Mouse (Mus musculus) forelimb bud, embryonic 11.5 days (tissue): ENCODE data around the gene Lgals7.
"Not testable (repeated sequence)": the region's sequence is repeated elsewhere in the genome, so short reads cannot be mapped to it uniquely, and the experiment has no call there.

ENCODE experiments used
- DNase-seq: peaks from one replicate; pipeline ENCODE4 v3.0.0-alpha.2; 2012; ENCODE audit warnings: low read depth, low spot score

Gene Lgals7

DNA sequence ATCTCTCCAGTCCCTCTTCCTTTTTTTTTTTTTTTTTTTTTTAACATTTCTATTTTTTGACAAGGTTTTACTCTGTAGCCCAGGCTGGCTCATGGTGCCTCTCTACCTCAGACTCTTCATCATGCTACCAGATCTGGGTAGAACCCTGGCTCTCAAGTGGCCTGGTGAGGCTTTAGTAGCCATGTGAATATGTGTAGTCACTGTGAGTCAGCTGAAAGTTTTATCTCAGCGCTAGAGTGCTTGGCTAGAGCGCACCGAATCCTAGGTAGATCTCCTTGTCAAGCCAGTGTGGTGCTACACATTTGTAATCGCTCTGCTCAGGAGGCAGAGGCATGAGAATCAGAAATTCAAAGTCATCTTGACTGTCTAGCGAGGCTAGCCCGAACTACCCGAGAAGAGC, 13.5 kb downstream of the Lgals7 start:
- DNase-seq: no peak

GRCm38 (mm10) chr7:28877856-28878255, 14.2 kb downstream of the Lgals7 start:
- DNase-seq: no peak

DNA sequence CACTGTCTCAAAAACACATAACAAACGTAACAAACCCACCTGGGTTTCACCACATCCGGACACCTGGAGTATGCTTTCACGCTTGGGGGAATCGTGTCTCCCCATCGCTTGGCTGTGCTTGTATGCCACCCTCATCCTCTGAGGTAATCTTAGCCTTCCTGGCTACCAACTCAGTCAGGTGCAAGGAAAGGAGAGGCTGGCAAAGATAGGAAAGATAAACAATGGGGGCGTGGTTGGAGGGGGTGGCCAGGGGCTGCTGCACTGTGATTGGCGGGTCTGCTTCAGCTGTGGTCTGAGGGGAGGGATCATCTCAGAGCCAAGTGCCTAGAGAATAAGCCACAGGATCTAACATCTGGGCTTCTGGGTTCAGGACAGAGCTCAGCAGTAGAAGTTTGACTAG, 16.0 kb downstream of the Lgals7 start:
- DNase-seq: no peak

DNA sequence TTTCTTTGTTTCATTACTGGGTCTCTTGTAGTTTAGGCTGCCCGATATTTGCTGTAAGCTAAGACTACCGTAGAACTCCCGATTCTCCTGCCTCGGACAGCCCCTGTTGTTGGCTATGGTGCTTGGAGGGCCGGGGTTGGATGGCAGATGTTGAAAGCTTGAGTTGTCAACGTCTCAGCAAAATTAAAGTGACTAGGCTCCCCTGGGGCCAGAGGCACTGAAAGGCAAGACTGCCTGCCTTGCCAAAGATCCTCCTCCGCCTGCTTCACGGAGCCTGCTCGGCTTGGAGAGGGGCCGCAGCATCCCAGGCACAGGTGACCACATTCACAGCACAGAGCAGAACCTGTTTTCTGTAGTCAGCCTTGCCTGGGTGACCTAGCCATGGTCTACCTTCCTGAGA, 16.9 kb downstream of the Lgals7 start:
- no peak for DNase-seq

DNA sequence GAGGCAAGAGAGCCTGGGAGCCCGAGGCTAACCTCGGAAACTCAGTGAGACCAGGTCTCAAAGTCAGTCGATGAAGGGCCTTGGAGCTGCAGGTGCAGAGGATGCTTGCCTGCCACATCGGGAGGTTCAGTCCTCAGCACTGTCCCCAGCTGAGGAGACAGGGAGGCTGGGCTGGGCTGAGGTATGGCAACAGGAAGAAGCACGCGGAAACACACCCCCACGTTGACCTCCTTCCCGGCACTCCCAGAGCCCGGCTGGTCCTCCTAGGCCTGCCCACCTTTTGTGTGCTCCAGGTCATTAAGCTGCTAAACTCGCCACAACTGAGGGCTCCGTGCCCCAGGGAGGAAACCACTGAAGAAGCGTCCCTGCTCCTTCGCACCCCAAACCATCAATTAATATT, 17.5 kb downstream of the Lgals7 start, which contains the start of gene Capn12:
Gene Capn12, plus strand, starts transcription at position 224 of the 400 bp plus-strand sequence.
- no peak for DNase-seq

- no peak for DNase-seq
Observed at GRCm38 (mm10) chr7:28883039-28883438, 19.4 kb downstream of the Lgals7 start.

DNA sequence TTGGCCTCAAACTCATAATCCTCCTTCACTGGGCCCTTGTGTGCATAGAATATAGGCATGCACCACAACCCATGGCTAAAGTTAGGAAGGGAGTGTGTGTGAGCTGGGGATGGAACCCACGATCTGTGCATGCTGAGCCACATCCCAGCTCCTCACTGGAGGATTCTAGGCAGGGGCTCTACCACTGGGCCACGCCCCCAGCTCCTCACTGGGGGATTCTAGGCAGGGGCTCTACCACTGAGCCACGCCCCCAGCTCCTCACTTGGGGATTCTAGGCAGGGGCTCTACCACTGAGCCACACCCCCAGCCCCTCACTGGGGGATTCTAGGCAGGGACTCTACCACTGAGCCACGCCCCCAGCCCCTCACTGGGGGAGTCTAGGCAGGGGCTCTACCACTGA, 20.1 kb downstream of the Lgals7 start:
- not testable (repeated sequence) for DNase-seq

- DNase-seq: no peak
Observed at GRCm38 (mm10) chr7:28886486-28886885, 22.8 kb downstream of the Lgals7 start.

DNA sequence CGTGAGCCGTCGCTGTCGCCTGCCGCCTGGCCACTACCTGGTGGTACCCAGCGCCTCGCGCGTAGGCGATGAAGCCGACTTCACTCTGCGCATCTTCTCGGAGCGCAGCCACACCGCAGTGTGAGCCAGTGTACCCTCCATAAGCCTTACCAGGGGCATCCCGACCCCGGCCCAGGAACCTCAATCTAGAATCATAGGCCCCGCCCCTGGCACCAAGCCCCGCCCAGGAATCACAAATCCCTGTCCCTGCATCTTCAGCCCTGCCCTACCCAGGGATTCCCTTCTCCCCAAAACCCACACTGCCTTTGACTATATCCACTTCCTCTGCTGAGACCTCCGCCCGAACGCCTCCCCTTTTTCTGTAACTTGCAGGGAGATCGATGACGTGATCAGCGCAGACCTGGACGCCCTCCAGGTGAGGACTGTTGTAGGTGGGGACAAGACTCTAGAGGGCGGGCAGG, 25.1 kb downstream of the Lgals7 start:
- DNase-seq: no peak

GRCm38 (mm10) chr7:28892601-28893000, 28.9 kb downstream of the Lgals7 start:
- DNase-seq: no peak

DNA sequence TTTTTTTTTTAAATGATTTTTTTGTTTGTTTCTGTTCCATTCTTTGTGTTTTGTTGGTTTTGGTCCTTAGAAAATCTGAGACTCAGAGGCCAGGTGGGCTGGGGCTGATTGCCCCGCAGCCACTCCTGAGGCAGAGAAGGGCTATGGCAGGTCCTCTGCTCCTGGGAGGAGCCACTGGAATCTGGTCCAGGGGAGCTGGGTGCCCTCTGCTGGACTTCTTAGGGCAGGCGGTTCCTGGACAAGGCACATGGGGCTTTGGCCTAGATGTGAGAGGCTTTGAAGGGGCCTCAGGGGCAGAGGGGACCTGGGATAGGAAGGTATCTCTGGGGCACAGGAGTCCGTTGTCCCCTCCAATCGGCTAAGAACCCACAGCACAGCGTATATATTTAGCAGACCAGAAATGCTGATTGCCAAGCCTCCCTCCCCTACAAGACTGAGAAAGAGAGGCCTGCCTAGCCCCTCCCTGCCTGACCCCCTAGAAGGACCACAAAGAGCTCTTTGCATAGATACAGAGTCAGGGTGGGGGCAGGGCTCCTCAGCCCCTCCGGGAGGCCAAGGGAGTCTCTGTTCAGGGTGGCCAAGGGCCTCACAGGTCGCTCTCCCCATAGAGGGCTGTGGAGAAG, 30.1 kb downstream of the Lgals7 start:
- peak; percentile 62 for DNase-seq

GRCm38 (mm10) chr7:28894942-28895341, 31.3 kb downstream of the Lgals7 start:
- DNase-seq: no peak

DNA sequence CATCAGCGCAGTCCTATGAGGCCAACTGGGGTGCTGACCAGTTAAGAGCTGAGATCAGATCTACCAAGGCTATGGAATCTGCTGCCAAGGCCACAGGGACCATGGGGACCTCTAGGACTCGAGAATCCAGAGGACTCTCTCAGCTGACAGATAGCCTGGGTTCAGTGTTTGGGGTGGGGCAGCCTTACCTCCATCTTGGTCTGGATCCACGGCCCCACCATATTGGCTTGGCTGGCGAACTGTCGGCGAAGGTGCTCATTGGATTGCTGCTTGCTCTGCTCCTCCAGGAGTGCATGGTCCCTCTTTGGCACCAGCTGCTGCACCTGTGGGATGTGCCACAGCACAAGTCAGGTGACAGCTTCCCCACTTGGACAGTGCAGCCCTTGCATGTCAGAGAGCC, 34.0 kb downstream of the Lgals7 start:
- DNase-seq: no peak

DNA sequence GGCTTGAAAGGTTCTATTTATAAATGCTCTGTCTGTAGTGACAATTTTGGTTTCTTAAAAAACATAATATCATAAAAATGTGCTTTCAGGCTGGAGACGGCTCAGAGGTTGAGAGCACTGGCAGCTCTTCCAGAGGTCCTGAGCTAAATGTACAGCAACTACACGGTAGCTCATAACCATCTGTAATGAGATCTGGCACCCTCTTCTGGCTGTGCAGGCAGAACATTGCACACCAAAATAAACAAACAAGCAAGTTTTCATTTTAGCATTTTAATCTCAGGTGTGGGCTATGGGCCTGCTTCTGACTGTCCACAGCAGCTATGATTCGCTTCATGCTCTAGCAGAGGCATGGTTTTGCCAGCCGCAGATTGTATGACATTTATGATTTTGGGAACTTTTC, 36.3 kb downstream of the Lgals7 start:
- DNase-seq: no peak

GRCm38 (mm10) chr7:28901311-28902125, 37.9 kb downstream of the Lgals7 start:
- DNase-seq: no peak

DNA sequence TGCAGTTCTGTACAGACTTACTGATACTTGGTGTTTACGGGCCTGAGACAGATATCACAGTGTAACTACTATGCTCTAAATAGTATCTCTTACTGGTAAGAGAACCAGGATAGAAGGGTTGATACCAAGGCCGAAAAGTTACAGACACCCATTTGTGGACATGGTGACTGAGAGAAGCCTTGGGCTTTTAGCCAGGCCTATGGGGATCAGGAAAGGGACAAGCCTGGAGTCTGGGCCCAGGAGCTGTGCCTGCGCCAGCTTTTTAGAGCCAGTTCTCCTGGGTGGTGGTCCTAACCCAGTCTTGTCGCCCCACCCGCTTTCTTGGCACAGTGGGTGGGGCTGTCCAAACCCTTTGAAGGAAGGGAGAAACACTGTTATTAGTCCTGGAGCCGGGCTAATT, 38.5 kb downstream of the Lgals7 start:
- no peak for DNase-seq

- no peak for DNase-seq
Observed at GRCm38 (mm10) chr7:28902809-28903208, 39.2 kb downstream of the Lgals7 start.

DNA sequence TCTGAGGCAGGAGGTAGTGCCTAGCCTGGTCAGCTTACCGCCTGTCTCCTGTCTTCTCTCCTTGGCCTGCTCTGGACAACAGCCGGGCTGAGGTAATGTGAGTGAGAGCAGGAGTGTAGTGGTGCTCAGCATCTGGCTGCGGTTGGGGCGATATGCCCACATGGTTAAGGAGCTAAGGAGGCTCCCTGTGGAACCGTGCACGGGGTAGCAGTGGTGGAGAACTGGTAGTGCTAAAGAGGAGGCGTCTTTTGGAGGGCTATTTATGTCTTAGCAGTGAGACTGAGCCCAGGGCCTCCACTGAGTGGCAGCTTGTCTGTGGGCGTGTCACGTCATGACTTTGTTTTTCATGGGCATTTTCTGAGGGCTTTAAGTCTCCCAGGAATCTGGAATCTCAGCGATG, 40.1 kb downstream of the Lgals7 start:
- no peak for DNase-seq

DNA sequence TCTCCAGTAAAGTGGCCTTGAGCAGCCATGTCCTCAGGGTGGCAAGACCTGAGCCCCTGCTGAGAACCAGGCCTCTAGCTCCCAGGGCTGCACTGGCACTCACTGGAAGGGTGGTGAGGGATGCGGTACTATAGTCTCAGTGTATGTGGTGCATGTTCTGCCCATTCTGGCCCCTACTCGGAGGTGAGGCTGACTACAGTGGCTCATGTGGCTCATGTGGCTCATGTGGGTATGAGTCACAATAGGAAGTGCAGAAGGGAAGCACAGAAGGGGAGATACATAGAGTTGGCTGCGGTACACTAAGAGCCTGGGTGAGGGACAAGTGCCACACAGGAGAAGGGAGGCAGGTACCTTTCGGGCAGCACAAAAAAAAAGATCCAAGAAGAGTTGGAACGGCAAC, 43.5 kb downstream of the Lgals7 start:
- DNase-seq: no peak

GRCm38 (mm10) chr7:28911632-28912031, 48.0 kb downstream of the Lgals7 start:
- no peak for DNase-seq

GRCm38 (mm10) chr7:28913171-28913570, 49.5 kb downstream of the Lgals7 start:
- DNase-seq: no peak
